Mouse (Mus musculus): ENCODE measurements around the gene Mboat2.

Gene Mboat2

DNA sequence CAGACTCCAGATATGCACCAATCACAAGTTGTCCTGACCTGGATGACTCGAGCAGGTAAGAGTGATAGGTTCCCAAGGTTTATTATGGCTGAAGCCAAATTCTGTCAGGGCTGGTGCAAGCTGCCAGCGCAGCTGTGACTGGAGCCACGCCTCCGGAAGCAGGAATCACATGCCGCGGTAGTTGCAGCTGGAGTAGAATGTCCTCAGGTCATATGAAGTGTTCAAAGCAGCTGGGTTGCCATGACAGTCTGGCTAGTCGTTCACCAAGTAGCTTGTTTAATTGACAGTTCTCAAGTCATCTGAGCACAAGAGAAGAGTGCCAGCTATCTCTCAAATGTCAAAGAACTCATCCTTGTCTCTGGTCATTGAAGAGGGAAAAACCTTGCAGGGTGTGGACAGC, 28.7 kb downstream of the Mboat2 start:
- DNase-seq (ENCODE audit: inconsistent age in 2 of 2, low spot score in 1 of 2): no peak

DNA sequence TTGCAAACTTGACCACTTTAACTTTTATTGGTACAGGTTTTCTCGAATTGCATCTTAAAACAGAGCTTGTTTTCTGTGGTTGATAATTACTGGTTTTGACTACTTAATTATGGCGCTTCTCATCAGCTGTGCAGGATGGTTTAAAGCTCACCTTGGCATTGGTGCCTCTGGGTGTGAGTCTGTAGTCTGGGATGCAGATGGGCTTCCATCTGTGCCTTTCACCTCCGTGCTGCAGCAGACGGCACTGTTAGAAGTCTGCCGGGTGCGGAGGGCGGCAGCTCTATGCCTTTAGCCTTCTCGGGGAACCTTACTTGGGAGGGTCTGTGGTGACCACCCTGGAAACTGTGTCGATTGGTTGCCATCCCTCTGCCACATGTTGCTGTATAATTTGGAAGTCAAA, 29.8 kb downstream of the Mboat2 start:
- no peak for DNase-seq (ENCODE audit: inconsistent age in 2 of 2, low spot score in 1 of 2)

DNA sequence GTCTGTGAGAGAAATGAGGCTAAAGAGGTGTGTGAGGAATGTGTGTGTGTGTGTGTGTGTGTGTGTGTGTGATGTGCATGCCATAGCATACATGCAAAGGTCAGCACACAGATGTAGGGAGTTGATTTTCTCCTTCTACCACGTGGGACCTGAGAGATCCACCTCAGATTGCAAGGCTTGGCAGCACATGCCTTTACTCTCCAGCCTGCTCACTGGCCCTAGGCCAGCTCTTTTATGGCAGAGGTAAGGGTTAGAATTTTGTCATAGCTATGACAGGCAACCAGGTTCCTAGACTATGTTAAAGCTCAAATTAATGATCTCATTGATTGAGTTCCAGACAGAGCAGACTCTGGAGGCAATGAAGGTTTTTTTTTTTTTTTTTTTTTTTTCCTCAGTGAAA, 33.1 kb downstream of the Mboat2 start:
- no peak for DNase-seq (ENCODE audit: inconsistent age in 2 of 2, low spot score in 1 of 2)

DNA sequence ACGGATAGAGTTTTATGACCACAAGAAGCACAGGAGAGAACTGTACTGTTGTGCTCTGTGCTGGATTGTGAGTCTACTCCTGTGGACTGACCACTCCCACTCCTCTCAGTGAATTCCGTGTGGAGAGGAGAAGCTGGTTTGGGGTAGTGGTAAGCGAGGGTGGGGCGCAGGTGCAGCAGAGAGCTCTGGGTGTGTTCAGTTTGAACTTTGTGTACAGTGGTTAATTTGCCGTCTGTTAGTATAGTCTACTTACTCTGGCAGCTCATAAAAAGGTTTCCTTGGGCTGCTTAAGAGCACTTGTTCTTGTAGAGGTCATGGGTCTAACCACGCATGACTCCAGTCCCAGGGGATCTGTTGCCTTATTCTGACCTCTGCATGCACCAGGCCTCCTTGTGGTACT, 36.0 kb downstream of the Mboat2 start:
- DNase-seq (ENCODE audit: inconsistent age in 2 of 2, low spot score in 1 of 2): no peak

DNA sequence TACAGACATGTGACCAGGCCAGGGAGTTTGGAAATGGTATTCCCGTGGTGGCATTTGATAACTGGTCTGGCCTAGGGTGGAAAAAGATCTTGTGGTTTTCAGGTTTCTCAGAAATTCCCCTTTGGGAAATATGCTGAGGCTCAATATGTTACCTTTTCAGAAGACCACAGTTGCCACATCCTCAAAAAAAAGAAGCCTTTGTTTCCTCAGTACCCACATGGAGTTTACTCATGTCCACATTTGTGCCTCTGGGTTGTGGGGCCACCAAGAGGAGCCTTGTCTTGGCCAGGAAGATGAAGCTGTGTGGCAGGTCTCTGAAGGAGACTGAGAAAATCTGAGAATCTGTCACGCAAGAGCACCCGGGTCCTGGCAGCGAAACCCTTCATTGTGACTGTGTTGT, 38.0 kb downstream of the Mboat2 start:
- no peak for DNase-seq (ENCODE audit: inconsistent age in 2 of 2, low spot score in 1 of 2)

DNA sequence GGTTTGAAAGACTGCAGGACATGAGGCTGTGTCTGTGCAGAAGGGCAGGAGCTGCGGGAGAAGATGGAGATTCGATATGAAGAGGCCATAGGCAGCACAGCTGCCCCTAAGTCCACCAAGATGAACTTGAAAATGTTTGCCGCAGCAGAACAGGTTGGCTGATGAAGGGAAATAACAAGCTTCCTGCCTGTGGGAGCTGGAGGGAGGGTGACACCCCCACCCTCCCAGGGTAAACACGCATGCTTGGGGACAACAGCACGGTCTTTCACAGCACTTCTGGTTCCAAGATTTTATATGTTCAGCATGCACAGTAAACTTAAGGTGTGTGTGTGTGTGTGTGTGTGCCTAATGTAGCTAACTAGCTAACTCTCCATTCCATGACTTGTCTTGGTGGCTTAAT, 38.6 kb downstream of the Mboat2 start:
- DNase-seq (ENCODE audit: inconsistent age in 2 of 2, low spot score in 1 of 2): no peak

DNA sequence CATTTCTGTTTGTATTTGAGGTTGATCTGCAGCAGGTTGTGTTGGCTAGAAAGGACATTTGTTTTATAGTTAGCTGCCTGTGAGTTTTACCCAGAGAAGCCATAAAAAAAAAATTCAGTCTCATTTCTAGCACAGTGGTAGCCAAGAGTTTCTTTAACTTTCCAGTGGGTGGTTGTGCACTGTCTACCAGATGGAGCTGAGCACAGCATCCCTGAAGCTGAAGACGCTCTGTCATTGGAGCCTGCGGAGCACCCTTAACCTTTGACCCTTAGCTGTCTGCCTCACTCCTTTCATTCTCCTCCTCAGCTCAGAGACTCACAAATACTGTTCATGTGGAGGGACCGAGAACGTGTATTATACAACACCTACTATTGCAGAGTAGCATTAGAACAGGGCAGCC, 40.2 kb downstream of the Mboat2 start:
- no peak for DNase-seq (ENCODE audit: inconsistent age in 2 of 2, low spot score in 1 of 2)

DNA sequence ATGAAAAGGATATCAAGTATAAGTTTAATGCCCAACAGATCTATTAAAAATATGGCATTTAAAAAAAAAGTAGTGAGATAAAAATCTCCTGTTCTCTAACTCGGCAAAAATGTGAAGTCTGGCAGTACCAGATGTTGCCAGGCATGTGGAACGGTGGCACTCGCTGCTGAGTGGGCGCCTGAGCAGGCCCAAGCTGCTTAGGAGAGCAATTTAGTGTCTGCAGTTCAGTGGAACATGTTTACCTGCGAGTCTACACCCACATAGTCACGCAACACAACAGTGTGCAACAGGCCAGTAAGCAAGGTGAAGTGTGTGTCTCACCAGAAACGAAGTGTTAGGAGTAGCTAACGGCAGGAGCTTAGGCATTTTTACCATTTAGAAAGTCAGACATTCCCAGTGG, 41.6 kb downstream of the Mboat2 start:
- DNase-seq (ENCODE audit: inconsistent age in 2 of 2, low spot score in 1 of 2): no peak

DNA sequence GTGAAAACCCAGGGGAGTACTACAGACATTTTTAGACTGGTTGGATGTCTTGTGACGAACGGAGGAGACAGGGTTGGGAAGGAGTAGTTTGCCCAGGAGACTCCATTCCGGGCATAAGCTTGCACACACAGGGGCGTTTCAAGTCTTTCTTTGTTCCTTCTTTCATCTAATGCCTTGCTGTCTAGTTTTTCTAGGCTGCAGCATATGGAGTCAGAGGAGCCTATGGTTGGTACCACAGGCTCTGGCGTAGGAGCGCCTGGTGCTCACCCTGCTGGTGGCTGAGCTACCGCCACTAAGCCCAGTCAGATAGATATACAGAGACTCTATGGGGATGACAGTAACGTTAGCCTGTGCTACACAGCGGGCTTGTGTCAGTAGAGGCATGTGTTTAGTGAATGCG, 42.0 kb downstream of the Mboat2 start:
- no peak for DNase-seq (ENCODE audit: inconsistent age in 2 of 2, low spot score in 1 of 2)

DNA sequence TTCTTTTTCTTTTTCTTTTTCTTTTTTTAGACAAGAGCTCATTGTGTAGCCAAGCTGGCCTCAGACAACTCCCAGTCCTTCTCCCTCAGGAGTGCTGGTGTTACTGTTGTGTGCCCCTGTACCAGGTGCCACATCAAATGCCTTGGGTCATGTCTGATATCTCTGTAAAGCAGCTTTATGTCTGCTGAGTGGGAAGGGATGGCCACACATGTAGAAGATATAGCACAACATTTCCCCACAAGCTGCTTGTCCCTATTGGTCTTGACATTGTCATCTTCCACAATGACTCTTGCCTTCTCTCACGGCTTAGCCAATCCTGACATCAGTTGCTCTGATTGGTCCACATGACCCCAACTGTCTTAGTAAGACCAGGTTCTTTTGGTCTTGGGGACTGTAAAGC, 45.2 kb downstream of the Mboat2 start:
- DNase-seq (ENCODE audit: inconsistent age in 2 of 2, low spot score in 1 of 2): no peak

DNA sequence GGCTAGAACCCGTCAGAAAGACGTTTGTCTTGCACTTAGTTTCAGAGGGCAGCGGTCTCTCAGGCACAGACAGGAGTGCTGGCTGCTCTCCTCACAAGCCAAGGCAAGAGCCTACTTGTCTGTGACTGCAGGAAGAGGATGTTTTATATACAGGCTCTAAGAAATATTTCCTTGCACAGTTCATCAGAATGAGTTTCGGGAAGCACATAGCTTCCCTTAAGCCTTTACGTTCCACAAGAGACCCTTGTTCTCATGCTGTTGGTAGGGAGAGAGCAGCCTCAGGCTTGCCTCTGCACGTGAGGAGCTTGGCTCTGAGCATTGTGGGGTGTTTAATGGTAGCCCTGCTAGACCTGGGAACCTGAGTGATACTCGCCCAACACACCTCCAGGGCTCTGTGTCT, 46.6 kb downstream of the Mboat2 start:
- DNase-seq (ENCODE audit: inconsistent age in 2 of 2, low spot score in 1 of 2): no peak

DNA sequence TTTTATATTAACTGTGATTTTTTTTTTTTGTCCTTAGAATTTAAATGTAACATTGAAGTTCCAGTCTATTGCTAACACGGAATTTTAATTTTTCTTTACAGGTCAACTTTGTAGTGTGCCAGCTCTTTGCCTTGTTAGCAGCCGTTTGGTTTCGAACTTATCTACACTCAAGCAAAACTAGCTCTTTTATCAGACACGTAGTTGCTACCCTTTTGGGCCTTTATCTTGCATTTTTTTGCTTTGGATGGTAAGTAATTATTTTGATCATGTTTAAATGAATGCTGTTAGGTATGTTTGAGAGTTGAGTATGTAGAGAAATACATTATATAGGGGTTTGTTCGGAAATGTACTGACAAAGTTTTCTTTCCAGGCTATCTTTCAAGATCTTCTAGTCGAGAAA, 47.4 kb downstream of the Mboat2 start:
- DNase-seq (ENCODE audit: inconsistent age in 2 of 2, low spot score in 1 of 2): no peak

DNA sequence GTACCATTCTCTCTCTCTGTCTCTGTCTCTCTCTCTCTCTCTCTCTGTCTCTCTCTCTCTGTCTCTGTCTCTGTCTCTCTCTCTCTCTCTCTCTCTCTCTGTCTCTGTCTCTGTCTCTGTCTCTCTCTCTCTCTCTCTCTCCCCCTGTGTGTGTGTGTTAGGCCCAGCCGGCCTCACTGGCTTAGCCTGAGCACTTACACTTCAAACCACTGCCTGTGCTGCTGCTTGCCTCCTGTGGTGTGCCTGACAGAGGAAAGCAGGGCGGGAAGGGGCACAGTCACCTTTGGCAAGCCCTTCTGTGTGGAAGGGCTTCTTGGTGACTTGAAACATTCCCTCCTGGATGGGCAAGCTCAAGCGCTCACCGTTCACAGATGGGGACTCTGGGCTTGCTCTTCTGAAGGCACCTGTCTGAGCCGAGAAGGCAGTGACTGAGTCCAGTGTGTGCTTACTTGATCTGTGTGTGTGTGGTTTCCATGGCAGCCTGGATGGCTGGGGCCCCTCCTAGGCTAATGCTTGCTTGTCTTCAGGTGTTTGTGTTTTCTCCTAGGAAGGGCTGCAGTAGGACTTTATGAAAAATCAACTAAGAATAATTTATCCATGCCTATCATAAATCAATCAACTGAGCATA, 48.2 kb downstream of the Mboat2 start:
- no peak for DNase-seq (ENCODE audit: inconsistent age in 2 of 2, low spot score in 1 of 2)

DNA sequence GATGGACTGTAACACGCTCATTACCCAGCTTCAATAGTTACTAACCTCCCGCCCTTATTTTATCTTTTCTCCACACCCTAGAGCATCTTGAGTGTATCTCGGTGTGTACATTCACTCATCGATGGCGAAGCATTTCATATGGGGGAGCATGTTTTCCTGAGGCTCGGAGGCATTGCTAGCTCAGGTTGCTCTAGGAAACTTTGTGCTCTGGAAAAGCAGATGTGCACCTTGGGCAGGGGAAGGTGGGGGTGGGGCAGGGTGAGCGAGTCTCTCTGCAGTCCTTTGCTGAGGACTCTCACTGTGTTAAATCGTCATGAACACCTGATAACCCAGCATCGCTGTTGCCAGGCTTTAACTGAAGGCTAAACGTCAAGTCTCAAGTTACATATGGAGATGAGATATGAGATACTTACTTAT, 48.9 kb downstream of the Mboat2 start:
- DNase-seq (ENCODE audit: inconsistent age in 2 of 2, low spot score in 1 of 2): no peak

DNA sequence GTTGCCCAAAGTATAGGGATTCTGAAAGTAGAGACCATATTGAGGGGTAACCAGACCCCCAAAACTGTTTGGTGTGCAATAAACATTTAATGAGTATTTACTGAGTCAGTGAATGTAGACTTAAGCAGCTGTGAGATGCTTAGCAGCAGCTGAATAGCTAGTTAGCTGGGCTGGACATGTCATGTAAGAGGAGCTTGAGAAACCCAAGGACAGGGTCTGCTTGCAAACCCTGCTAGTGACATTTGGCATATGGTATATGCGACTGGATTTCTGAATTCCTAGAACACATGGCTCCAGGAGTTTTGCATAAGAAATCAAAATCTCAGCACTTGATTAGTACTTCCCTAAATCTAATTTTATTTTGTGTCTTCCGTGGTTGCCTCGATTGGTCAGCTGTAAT, 52.6 kb downstream of the Mboat2 start:
- DNase-seq (ENCODE audit: inconsistent age in 2 of 2, low spot score in 1 of 2): no peak

DNA sequence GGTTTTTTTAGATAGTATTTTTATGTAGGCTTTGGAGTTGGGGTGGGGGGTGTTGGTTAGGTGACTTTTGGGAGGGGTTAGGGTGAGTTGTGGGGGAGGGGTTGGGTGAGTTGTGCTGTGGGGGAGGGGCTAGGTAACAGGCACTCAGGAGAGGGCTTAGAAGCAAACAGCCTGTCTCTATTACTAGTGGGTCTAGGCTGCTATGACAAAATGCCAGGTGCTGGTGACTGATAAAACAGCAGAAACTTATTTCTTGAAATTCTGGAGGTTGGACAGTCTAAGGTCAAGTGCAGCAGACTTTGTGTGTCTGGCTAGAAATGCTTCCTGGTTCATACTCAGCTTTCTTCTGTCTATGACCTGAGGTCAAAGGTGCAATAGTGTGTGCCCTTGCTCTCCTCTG, 56.1 kb downstream of the Mboat2 start:
- DNase-seq (ENCODE audit: inconsistent age in 2 of 2, low spot score in 1 of 2): no peak

DNA sequence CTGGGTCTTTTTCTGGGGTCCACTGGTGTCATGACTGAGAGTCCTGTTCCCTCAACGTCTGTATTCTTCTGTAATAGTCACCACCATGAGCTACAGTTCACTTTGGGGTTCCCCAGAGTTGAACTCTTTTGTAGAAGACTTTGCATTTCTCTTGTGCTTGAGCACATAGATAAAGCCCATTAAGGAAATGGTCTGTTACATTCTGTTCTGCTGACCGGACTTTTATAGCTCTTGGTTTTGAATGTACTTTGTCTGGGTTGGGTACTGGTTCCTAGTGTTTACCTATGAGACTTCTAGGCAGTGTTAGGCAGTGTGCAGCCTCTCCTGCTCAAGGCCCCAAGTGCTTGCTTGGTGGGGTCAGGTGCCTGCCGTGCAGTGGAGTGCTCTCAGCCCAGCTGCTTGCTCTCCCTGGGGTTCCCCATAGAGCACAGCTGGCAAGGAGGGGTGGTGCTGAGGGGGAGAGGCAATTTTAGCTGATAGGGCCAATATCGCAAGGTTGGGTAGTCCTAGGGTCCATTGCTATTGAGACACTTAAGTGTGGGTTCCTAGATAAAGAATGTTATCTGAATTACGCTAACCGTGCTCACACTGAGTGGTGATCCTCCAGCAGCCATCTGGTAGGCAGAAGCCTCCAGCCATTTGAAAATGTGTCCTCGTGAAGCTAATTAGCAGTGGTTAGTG, 58.8 kb downstream of the Mboat2 start:
- DNase-seq (ENCODE audit: inconsistent age in 2 of 2, low spot score in 1 of 2): no peak

DNA sequence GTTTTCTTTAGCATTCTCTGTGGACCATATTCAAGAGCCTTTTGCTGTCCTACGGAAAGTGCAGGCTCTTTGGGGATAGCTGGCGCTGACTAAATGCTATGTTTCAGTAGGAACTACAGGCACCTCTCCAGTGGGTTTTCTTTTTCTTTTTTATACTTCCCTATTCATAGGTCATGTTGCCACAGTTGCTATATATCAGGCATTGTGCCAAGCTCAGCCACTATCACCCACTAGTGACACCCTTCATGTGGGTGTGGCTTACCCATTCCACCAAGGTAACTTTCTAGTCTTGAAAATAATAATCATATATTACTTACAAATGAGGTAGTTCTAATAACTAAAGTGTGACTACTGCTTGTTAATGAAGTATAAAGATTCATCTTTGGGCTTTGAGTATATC, 59.5 kb downstream of the Mboat2 start:
- no peak for DNase-seq (ENCODE audit: inconsistent age in 2 of 2, low spot score in 1 of 2)

DNA sequence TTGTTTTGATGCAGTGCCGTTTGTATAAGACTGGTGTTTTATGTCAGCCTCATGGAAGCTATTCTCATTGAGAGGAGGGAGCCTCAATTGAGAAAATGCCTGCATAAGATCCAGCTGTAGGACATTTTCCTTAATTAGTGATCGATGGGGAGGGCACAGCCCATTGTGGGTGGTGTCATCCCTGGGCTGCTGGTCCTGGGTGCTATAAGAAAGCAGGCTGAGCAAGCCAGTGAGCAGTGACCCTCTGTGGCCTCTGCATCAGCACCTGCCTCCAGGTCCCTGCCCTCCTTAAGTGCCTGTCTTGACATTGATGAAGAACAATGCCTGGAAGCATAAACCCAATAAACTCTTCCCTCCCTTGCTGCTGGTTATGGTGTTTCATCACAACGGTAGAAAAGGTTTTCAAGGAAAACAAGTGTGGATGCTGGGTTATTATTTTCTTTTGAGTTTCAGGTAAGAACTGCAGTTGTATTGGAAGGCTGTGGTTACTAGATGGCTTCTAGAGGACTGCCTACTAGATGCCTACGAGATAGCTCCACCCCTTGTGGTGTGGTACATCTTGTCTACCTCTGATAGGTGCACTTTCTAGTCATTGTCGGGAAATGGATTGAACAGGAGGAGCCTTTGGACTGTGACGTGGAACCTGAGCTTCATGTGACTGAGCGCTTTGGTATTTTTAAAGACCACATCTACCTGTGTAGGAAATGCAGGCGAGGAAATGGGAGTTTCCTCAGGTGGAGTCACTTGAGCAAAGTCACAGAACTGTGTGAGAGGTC, 60.2 kb downstream of the Mboat2 start:
- no peak for DNase-seq (ENCODE audit: inconsistent age in 2 of 2, low spot score in 1 of 2)

DNA sequence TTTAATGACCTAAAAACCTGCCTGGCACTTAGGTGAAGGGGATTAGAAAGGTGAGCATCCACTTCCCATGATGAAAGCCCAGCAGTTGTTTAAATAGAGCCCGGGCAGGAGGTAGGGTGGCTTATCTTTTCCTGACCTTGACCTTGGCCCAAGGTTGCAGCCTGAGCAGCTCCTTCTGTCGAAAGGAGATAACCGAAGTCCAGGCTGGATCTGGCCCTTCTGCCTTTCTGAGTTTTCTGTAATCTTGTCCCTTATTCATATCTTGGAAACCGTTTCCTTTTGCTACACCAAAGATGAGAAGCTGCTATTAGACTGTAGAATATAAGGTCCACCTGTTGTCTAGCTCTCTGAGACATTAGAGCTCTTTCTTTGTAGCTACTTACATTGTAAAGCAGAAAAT, 61.9 kb downstream of the Mboat2 start:
- peak; percentile 21 to 49 for DNase-seq (ENCODE audit: inconsistent age in 2 of 2, low spot score in 1 of 2)

DNA sequence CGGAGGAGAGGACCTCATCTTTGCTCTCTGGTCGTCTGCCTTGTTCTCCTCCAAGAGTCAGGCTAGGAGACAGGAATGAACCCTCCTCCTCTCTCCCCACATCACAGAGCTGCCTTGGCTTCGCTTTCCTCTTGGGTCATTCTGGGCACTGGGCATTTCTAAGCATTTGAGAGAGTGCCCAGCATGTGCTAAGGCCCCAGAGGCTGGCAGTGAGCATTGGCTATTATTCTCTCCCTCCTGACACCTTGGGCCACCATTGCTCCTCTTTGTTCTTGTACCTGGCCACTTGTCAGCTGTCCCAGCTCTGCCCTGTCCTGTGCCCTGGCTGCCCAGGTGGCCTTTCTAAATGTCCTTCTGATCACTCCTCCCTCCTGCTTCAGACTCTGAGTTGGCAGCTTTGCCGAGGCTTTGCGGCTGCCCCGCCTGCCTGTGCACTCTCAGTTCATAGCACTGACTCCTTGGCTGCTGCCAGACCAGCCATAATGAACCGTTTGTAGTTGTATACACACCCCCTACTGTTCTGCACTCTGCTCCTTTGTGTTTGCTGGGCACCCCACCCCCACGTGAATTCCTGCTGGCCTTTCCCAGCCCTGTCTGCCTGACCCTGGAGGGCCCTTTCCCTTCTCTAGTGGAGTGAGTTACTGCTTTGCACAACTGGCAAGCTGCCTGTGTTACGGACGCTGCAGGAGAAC, 63.2 kb downstream of the Mboat2 start:
- DNase-seq (ENCODE audit: inconsistent age in 2 of 2, low spot score in 1 of 2): peak; percentile 56 to 78

DNA sequence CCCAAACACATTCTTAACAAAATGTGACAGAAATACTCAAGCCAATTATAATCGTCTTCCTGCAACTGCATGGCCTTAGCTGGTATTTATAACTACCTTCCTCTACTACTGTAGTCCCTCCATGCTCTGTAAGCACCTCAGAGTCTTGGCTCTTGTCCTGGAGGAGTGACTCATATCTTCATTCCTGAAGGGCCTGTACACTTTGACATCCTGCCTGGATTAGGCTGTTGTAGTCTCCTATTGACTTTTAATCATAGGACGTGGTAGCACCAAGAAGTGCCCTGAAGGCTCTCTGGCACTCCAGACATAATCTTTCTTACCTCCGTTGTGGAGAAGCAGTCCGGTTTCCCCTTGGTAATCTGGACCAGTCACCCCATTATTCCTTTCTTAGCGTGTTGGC, 64.7 kb downstream of the Mboat2 start:
- peak; percentile 57 to 82 for DNase-seq (ENCODE audit: inconsistent age in 2 of 2, low spot score in 1 of 2)

All from adrenal gland, adult (tissue).